Mouse (Mus musculus) large intestine, adult 2 months (tissue): ENCODE data around the gene Gm8024. TPM values are rescaled to one million over a fixed set of nuclear protein-coding genes. Genes with fewer than 3 reads are reported as not detected.
"Not testable (repeated sequence)": the region's sequence is repeated elsewhere in the genome, so short reads cannot be mapped to it uniquely, and the experiment has no call there.

Source experiments
- DNase-seq: peaks from one replicate; pipeline ENCODE4 v3.0.0-alpha.2; 2012; ENCODE audit warnings: low read depth, low spot score
- WGBS: fragments of 180-500 bp; shearing (Covaris S2); methylation state at CpG from one replicate; pipeline ENCODE4 v1.1.7; 2018; 5-methylcytosine and 5-hydroxymethylcytosine counted together
- polyA plus RNA-seq: library from polyadenylated mRNA; depleted of rRNA; stranded (reverse); fragments of >200 nt; gene quantifications from 2 replicates; pipeline ENCODE4 v1.2.3, GENCODE M21; 2012; rRNA removed

Gene Gm8024
- polyA plus RNA-seq, result not detected in 2 replicates

- DNase-seq, result not testable (repeated sequence)
- WGBS, result 94% methylated on average over 1 of the region's 3 CpGs
Measured at GRCm38 (mm10) chr14:42524182-42524581, at the start of gene Gm8024. Gene Gm8024 (minus strand): TSS chr14:42524282.

GRCm38 (mm10) chr14:42543170-42543701 lies 19.2 kb upstream of the Gm8024 start:
- 22% methylated on average over 26 of the region's 31 CpGs for WGBS
- DNase-seq, result not testable (repeated sequence)

- WGBS, result 28% methylated on average over 21 of the region's 29 CpGs
- not testable (repeated sequence) for DNase-seq
Measured at GRCm38 (mm10) chr14:42542316-42543169, 18.5 kb upstream of the Gm8024 start.

- WGBS, result 80% methylated on average over 2 of the region's 3 CpGs
- DNase-seq, result not testable (repeated sequence)
Measured at GRCm38 (mm10) chr14:42502249-42502648, 21.8 kb downstream of the Gm8024 start, which contains the start of gene Gm8020. Gene Gm8020 (minus strand): TSS chr14:42502349.

Other genes with a start within 250 kb of the Gm8024 start
- gene Gm9611, start 226.9 kb downstream of the Gm8024 start, polyA plus RNA-seq, result not detected in 2 replicates
- not detected in 2 replicates for gene Gm7995, start 214.1 kb downstream of the Gm8024 start, polyA plus RNA-seq
- not detected in 2 replicates for gene Gm8005, start 84.6 kb downstream of the Gm8024 start, polyA plus RNA-seq
- gene Gm8011, start 60.4 kb downstream of the Gm8024 start, polyA plus RNA-seq, result not detected in 2 replicates
- not detected in 2 replicates for gene Gm8020, start 21.9 kb downstream of the Gm8024 start, polyA plus RNA-seq
- not detected in 2 replicates for gene Gm17124, start 75.6 kb upstream of the Gm8024 start, polyA plus RNA-seq
- not detected in 2 replicates for gene Gm3633, start 117.6 kb upstream of the Gm8024 start, polyA plus RNA-seq
- not detected in 2 replicates for gene Gm10378, start 131.7 kb upstream of the Gm8024 start, polyA plus RNA-seq
- gene Gm3015, start 244.5 kb upstream of the Gm8024 start, polyA plus RNA-seq, result not detected in 2 replicates